Mouse (Mus musculus) hindbrain, embryonic 12.5 days (tissue): ENCODE results near the gene Fam241a. TPM values are rescaled to one million over a fixed set of nuclear protein-coding genes. Genes with fewer than 3 reads are reported as not detected.

Experiments used
- ATAC-seq: fragments of 200-750 bp; cut with Nextera tagmentation; 2 replicates; pipeline ENCODE4 v1.8.0; 2017; ENCODE audit warnings: moderate TSS enrichment; ENCODE audit not compliant: low FRiP score
- H3K27ac ChIP-seq: fragments of 300-500 bp; sonication (generic); 2 replicates; pipeline ENCODE4 v1.5.1; 2016; ENCODE audit warnings: mild to moderate bottlenecking
- H3K27me3 ChIP-seq: fragments of 300-500 bp; sonication (generic); 2 replicates; pipeline ENCODE4 v1.6.1; 2016; ENCODE audit warnings: mild to moderate bottlenecking
- H3K36me3 ChIP-seq: fragments of 300-500 bp; sonication (generic); 2 replicates; pipeline ENCODE4 v1.6.1; 2016; ENCODE audit warnings: mild to moderate bottlenecking
- H3K4me1 ChIP-seq: fragments of 300-500 bp; sonication (generic); 2 replicates; pipeline ENCODE4 v1.6.1; 2016
- H3K4me2 ChIP-seq: fragments of 300-500 bp; sonication (generic); replicated peaks from 2 replicates; pipeline ENCODE4 v1.6.1; 2016; ENCODE audit warnings: mild to moderate bottlenecking
- H3K4me3 ChIP-seq: fragments of 300-500 bp; sonication (generic); 2 replicates; pipeline ENCODE4 v1.5.1; 2016; ENCODE audit warnings: mild to moderate bottlenecking
- H3K9ac ChIP-seq: fragments of 300-500 bp; sonication (generic); 2 replicates; pipeline ENCODE4 v1.6.1; 2016; ENCODE audit warnings: mild to moderate bottlenecking, moderate library complexity
- H3K9me3 ChIP-seq: fragments of 300-500 bp; sonication (generic); replicated peaks from 2 replicates; pipeline ENCODE4 v1.6.1; 2016; ENCODE audit warnings: mild to moderate bottlenecking
- WGBS: fragments of 180-500 bp; shearing (Covaris S2); methylation state at CpG from one replicate; pipeline ENCODE4 v1.1.7; 2016; 5-methylcytosine and 5-hydroxymethylcytosine counted together
- polyA plus RNA-seq: library from polyadenylated mRNA; unstranded; fragments of >200 nt; fragmentation: Nextera tagmentation; extraction: Ambion mirVana; gene quantifications from 2 replicates; pipeline ENCODE4 v1.2.1, GENCODE M21; 2016

Gene Fam241a
- polyA plus RNA-seq, 1 experiment from 2014 or later: 12.0 TPM

GRCm38 (mm10) chr3:127871575-127871974 is 24.5 kb downstream of the Fam241a start:
- no peak overlapping the region for H3K4me3 ChIP-seq
- peaks cover 5% of the 10 kb centered on the region; the same call in 1 of the 2 replicates for H3K4me1 ChIP-seq
- 0 out of 2 replicates have a peak overlapping the region, but pooled peaks have one; percentile 35 for H3K27ac ChIP-seq
- no peaks in the 10 kb centered on the region for H3K9me3 ChIP-seq
- no peak overlapping the region for H3K9ac ChIP-seq
- no peaks in the 10 kb centered on the region for H3K27me3 ChIP-seq
- 81% methylated on average over 9 of the region's 9 CpGs for WGBS
- no peak overlapping the region for H3K4me2 ChIP-seq
- no peaks in the 10 kb centered on the region for H3K36me3 ChIP-seq
- ATAC-seq: no peak

- WGBS: 43% methylated on average over 5 of the region's 5 CpGs
- Histone ChIP-seq H3K27me3 (no peaks in the 10 kb centered on the region), H3K9ac (no peak overlapping the region), H3K4me2 (no peak overlapping the region), H3K9me3 (no peaks in the 10 kb centered on the region), H3K4me1 (peaks cover 5% of the 10 kb centered on the region; the same call in 1 of the 2 replicates), H3K36me3 (no peaks in the 10 kb centered on the region), H3K27ac (0 out of 2 replicates have a peak overlapping the region, but pooled peaks have one; percentile 52), H3K4me3 (no peak overlapping the region)
- ATAC-seq: peak; percentile 83
Measured at GRCm38 (mm10) chr3:127868880-127869279, 27.2 kb downstream of the Fam241a start.

GRCm38 (mm10) chr3:127868046-127868758 is 27.9 kb downstream of the Fam241a start:
- H3K4me1 ChIP-seq: 0 out of 2 replicates have a peak, but pooled peaks cover 5% of the 10 kb centered on the region
- H3K4me2 ChIP-seq: no peak overlapping the region
- H3K36me3 ChIP-seq: no peaks in the 10 kb centered on the region
- H3K9me3 ChIP-seq: no peaks in the 10 kb centered on the region
- no peak; the same call in 1 of the 2 replicates for ATAC-seq
- H3K27me3 ChIP-seq: no peaks in the 10 kb centered on the region
- H3K27ac ChIP-seq: peak overlapping the region; percentile 52; the same call in 1 of the 2 replicates
- WGBS: 52% methylated on average over 9 of the region's 9 CpGs
- H3K9ac ChIP-seq: no peak overlapping the region
- H3K4me3 ChIP-seq: no peak overlapping the region

- H3K4me1 ChIP-seq: 0 out of 2 replicates have a peak, but pooled peaks cover 5% of the 10 kb centered on the region
- ATAC-seq: no peak
- no peak overlapping the region for H3K27ac ChIP-seq
- H3K4me3 ChIP-seq: no peak overlapping the region
- no peaks in the 10 kb centered on the region for H3K27me3 ChIP-seq
- 43% methylated on average over 2 of the region's 2 CpGs for WGBS
- H3K4me2 ChIP-seq: no peak overlapping the region
- no peak overlapping the region for H3K9ac ChIP-seq
- H3K9me3 ChIP-seq: 0 out of 2 replicates have a peak, but pooled peaks cover 1% of the 10 kb centered on the region
- H3K36me3 ChIP-seq: no peaks in the 10 kb centered on the region
Measured at GRCm38 (mm10) chr3:127864242-127864641, 31.9 kb downstream of the Fam241a start.

- WGBS: 68% methylated on average over 3 of the region's 3 CpGs
- Histone ChIP-seq H3K36me3 (no peaks in the 10 kb centered on the region), H3K27ac (no peak overlapping the region), H3K9ac (no peak overlapping the region), H3K4me2 (no peak overlapping the region), H3K9me3 (0 out of 2 replicates have a peak, but pooled peaks cover 3% of the 10 kb centered on the region), H3K27me3 (no peaks in the 10 kb centered on the region), H3K4me1 (0 out of 2 replicates have a peak, but pooled peaks cover 2% of the 10 kb centered on the region), H3K4me3 (no peak overlapping the region)
- no peak for ATAC-seq
Measured at GRCm38 (mm10) chr3:127863571-127863970, 32.6 kb downstream of the Fam241a start.

- H3K4me3 ChIP-seq: no peak overlapping the region
- WGBS: 71% methylated on average over 4 of the region's 4 CpGs
- no peak overlapping the region for H3K27ac ChIP-seq
- H3K9ac ChIP-seq: no peak overlapping the region
- no peaks in the 10 kb centered on the region for H3K4me1 ChIP-seq
- H3K27me3 ChIP-seq: no peaks in the 10 kb centered on the region
- 0 out of 2 replicates have a peak, but pooled peaks cover 3% of the 10 kb centered on the region for H3K9me3 ChIP-seq
- ATAC-seq: no peak
- H3K36me3 ChIP-seq: no peaks in the 10 kb centered on the region
- no peak overlapping the region for H3K4me2 ChIP-seq
Measured at GRCm38 (mm10) chr3:127862479-127862878, 33.6 kb downstream of the Fam241a start.

- H3K27ac ChIP-seq: no peak overlapping the region
- no peaks in the 10 kb centered on the region for H3K36me3 ChIP-seq
- no peak for ATAC-seq
- 90% methylated on average over 11 of the region's 11 CpGs for WGBS
- no peak overlapping the region for H3K4me3 ChIP-seq
- no peaks in the 10 kb centered on the region for H3K27me3 ChIP-seq
- no peak overlapping the region for H3K9ac ChIP-seq
- no peaks in the 10 kb centered on the region for H3K4me1 ChIP-seq
- H3K9me3 ChIP-seq: 0 out of 2 replicates have a peak, but pooled peaks cover 3% of the 10 kb centered on the region
- H3K4me2 ChIP-seq: no peak overlapping the region
Measured at GRCm38 (mm10) chr3:127861340-127861739, 34.8 kb downstream of the Fam241a start.

- Histone ChIP-seq H3K27ac (no peak overlapping the region), H3K4me1 (peaks cover 6% of the 10 kb centered on the region; the same call in 1 of the 2 replicates), H3K4me2 (peak overlapping the region; percentile 28; the same call in 1 of the 2 replicates), H3K9ac (no peak overlapping the region), H3K4me3 (no peak overlapping the region), H3K9me3 (no peaks in the 10 kb centered on the region), H3K36me3 (no peaks in the 10 kb centered on the region), H3K27me3 (no peaks in the 10 kb centered on the region; the same call in 1 of the 2 replicates)
- ATAC-seq: peak; percentile 86
- WGBS: 16% methylated on average over 15 of the region's 15 CpGs
Measured at GRCm38 (mm10) chr3:127853431-127854206, 42.5 kb downstream of the Fam241a start.

- no peaks in the 10 kb centered on the region for H3K9me3 ChIP-seq
- no peaks in the 10 kb centered on the region for H3K36me3 ChIP-seq
- H3K9ac ChIP-seq: no peak overlapping the region
- H3K4me3 ChIP-seq: no peak overlapping the region
- ATAC-seq: 0 out of 2 replicates have a peak, but pooled peaks have one; percentile 7
- no peak overlapping the region for H3K27ac ChIP-seq
- no peaks in the 10 kb centered on the region; the same call in 1 of the 2 replicates for H3K27me3 ChIP-seq
- WGBS: 72% methylated on average over 9 of the region's 9 CpGs
- no peak overlapping the region for H3K4me2 ChIP-seq
- peaks cover 6% of the 10 kb centered on the region; the same call in 1 of the 2 replicates for H3K4me1 ChIP-seq
Measured at GRCm38 (mm10) chr3:127852722-127853121, 43.4 kb downstream of the Fam241a start.

- H3K27ac ChIP-seq: no peak overlapping the region
- no peak overlapping the region for H3K4me2 ChIP-seq
- H3K9me3 ChIP-seq: no peaks in the 10 kb centered on the region
- no peaks in the 10 kb centered on the region for H3K36me3 ChIP-seq
- H3K9ac ChIP-seq: no peak overlapping the region
- 58% methylated on average over 9 of the region's 9 CpGs for WGBS
- no peak overlapping the region for H3K4me3 ChIP-seq
- no peak for ATAC-seq
- H3K27me3 ChIP-seq: no peaks in the 10 kb centered on the region; the same call in 1 of the 2 replicates
- peaks cover 6% of the 10 kb centered on the region; the same call in 1 of the 2 replicates for H3K4me1 ChIP-seq
Measured at GRCm38 (mm10) chr3:127850776-127851646, 45.1 kb downstream of the Fam241a start.

GRCm38 (mm10) chr3:127849922-127850321 is 46.2 kb downstream of the Fam241a start:
- Histone ChIP-seq H3K4me1 (peaks cover 6% of the 10 kb centered on the region; the same call in 1 of the 2 replicates), H3K27ac (no peak overlapping the region), H3K4me2 (no peak overlapping the region), H3K27me3 (no peaks in the 10 kb centered on the region; the same call in 1 of the 2 replicates), H3K9ac (no peak overlapping the region), H3K4me3 (no peak overlapping the region), H3K9me3 (no peaks in the 10 kb centered on the region), H3K36me3 (no peaks in the 10 kb centered on the region)
- WGBS: 77% methylated on average over 5 of the region's 5 CpGs
- no peak for ATAC-seq
